Mouse (Mus musculus): ENCODE data around the gene Ppm1b. TPM values are rescaled to one million over a fixed set of nuclear protein-coding genes. Genes with fewer than 3 reads are reported as not detected.

Ppm1b gene
- polyA plus RNA-seq, 1 experiment from 2014 or later = 95.4 TPM

DNA sequence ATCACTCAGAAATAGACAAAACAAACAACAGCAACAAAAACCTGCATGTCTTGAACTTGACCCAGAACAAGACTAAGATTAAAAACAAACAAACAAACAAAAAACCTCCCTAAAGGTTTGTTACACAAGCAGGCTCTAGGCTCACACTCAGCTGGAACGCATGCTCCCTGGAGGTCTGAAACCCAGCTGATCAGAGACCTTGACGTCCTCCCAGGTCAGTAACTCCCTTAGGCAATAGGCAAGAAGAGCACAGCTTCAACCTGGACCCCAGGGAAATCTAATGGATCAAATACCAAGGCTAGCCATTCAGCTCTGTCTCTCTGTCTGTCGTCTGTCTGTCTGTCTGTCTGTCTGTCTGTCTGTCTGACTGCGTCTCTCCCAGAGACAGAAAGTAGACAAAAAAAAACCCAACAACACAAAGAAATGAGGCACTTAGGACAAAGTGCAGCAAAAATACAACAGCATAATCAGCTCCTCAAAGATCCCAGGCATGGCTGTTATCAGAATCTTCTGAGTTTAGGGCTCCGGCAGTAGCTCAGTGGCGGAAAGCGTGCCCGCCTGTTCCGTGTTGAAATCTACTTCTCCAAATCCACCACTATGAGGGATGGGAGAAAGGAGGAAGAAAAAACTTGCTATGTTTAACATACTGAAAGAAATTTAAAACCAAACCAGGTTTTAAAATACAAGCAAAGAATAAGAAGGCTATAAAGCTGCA lies 16.4 kb upstream of the Ppm1b start:
- no peak overlapping the region for H3K4me2 ChIP-seq (replicated peaks)
- WGBS = 75% methylated on average over 9 of the region's 9 CpGs
- H3K4me1 ChIP-seq = 0 out of 2 replicates have a peak, but pooled peaks cover 9% of the 10 kb centered on the region

DNA sequence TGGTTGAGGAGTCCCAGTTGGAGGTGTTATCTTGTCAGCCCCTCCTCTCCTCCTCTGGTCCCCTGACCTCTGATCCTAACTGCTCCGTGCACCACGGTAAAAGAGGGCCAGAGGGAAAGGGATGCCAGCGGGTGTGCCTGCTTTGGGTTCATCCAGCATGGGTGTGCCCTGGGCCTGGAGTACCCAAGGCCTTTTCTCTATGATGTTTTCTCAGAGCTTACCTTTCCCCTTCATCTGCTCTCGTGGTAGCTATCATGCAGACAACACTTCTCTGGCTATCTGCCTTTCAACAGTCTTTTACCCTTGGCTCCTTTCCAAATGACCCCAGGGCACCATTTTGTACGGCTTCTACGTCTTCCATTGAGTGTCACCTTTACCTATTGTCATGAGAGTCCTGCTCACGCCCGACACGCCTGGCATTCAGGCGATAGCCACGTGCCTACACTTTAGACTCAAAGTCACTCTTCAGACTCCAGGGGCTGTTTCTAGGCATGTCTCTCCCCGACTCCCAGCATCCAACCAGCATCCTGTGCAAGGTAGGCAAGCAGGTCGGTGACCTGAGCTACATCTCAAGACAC lies 15.2 kb upstream of the Ppm1b start:
- Histone ChIP-seq H3K4me2 (replicated peaks) (no peak overlapping the region), H3K27ac (no peak overlapping the region), H3K4me3 (no peak overlapping the region), H3K36me3 (no peaks in the 10 kb centered on the region), H3K9me3 (no peaks in the 10 kb centered on the region), H3K4me1 (no peaks in the 10 kb centered on the region), H3K27me3 (no peaks in the 10 kb centered on the region), H3K9ac (no peak overlapping the region)
- ATAC-seq (ENCODE audit: insufficient number of reproducible peaks, insufficient read depth, low FRiP score, low TSS enrichment) = no peak
- 89% methylated on average over 13 of the region's 13 CpGs for WGBS

More for the DNA sequence above, 16.4 kb upstream of the Ppm1b start:
- Histone ChIP-seq H3K9ac (no peak overlapping the region), H3K9me3 (no peaks in the 10 kb centered on the region), H3K27ac (no peak overlapping the region), H3K36me3 (no peaks in the 10 kb centered on the region), H3K4me3 (no peak overlapping the region), H3K27me3 (no peaks in the 10 kb centered on the region)
- ATAC-seq (ENCODE audit: insufficient number of reproducible peaks, insufficient read depth, low FRiP score, low TSS enrichment) = no peak

DNA sequence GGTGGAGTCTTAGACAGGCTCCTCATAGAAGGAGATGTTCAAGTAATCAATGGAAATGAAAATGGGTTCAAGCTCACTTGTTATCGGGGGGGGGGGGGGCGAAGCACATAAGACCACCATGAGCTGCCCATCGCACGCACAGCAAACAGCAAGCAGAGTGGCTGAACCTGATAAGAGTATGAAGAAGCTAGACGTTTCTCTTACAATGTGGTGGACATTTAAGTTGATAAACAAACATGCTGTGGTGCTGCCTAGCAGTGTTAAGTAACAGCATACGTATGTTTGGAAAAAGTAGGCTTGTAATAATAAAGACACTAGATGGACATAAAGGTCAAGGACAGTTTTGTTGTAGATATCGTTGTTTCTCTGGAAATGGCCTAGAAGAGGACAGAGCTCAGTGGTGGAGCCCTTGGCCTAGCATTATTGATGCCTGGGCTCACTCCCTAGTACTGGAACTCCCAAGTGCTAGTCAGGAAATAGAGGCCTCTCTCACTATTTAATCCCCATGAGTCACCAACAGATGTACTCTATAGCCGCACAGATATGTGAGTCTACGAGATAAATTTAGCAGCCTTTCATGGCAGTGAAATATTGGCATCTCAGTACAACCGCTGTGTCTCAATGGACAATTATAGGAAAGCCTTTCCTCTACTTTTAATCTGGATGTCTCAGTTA lies 14.0 kb upstream of the Ppm1b start:
- Histone ChIP-seq H3K27me3 (no peaks in the 10 kb centered on the region), H3K9ac (no peak overlapping the region), H3K9me3 (no peaks in the 10 kb centered on the region), H3K27ac (no peak overlapping the region), H3K4me2 (replicated peaks) (no peak overlapping the region), H3K36me3 (no peaks in the 10 kb centered on the region), H3K4me3 (no peak overlapping the region), H3K4me1 (no peaks in the 10 kb centered on the region)
- 84% methylated on average over 10 of the region's 10 CpGs for WGBS
- ATAC-seq (ENCODE audit: insufficient number of reproducible peaks, insufficient read depth, low FRiP score, low TSS enrichment) = no peak

DNA sequence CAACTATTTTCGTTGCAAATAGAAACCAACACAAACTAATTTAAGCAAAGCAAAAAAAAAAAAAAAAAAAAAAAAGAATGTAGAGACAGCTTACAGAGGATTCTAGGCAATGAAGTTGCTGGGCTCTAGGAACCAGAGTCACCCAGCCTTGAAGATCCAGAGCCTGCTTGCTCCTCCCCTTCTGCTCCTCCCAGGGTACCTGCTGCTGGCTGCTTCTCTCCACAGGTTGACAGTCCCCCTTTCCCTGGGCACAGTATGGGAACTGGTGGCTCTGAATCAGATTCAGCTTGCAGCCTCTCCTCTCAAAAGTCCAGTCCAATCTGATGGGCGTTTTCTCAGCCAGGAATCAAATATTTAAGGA lies 13.5 kb upstream of the Ppm1b start:
- no peak overlapping the region for H3K4me2 ChIP-seq (replicated peaks)
- H3K27me3 ChIP-seq = no peaks in the 10 kb centered on the region
- ATAC-seq (ENCODE audit: insufficient number of reproducible peaks, insufficient read depth, low FRiP score, low TSS enrichment) = no peak
- H3K27ac ChIP-seq = no peak overlapping the region
- H3K9me3 ChIP-seq = no peaks in the 10 kb centered on the region
- H3K4me1 ChIP-seq = no peaks in the 10 kb centered on the region
- WGBS = 54% methylated on average over 2 of the region's 2 CpGs
- H3K36me3 ChIP-seq = no peaks in the 10 kb centered on the region
- no peak overlapping the region for H3K9ac ChIP-seq
- H3K4me3 ChIP-seq = no peak overlapping the region

DNA sequence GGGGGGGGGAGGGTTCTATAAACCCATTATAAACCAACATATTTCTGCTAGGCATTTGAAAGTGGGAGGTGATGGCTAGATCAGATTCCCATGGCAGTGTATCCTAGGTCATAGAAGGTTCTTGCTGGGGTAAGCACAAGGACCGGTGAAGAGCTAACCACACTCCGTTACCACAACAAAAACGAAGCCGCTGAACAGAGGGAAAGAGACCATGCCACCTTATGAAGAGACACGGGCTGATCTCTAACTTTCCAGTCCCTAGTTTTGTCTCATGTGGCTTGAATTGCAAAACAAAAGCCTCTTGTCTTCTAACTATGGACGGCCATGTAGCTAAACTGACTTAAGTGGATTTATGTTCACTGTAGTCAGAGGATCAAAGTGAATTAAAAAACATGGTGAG lies 12.2 kb upstream of the Ppm1b start:
- no peak overlapping the region for H3K4me3 ChIP-seq
- H3K27ac ChIP-seq = no peak overlapping the region
- no peaks in the 10 kb centered on the region for H3K4me1 ChIP-seq
- ATAC-seq (ENCODE audit: insufficient number of reproducible peaks, insufficient read depth, low FRiP score, low TSS enrichment) = no peak
- WGBS = 81% methylated on average over 6 of the region's 6 CpGs
- H3K27me3 ChIP-seq = no peaks in the 10 kb centered on the region
- no peak overlapping the region for H3K4me2 ChIP-seq (replicated peaks)
- H3K36me3 ChIP-seq = no peaks in the 10 kb centered on the region
- no peak overlapping the region for H3K9ac ChIP-seq
- no peaks in the 10 kb centered on the region for H3K9me3 ChIP-seq

GRCm38 (mm10) chr17:84952521-84952920 lies 4.0 kb upstream of the Ppm1b start:
- 93% methylated on average over 5 of the region's 5 CpGs for WGBS
- H3K27me3 ChIP-seq = no peaks in the 10 kb centered on the region

GRCm38 (mm10) chr17:84953776-84954175 lies 2.8 kb upstream of the Ppm1b start:
- Histone ChIP-seq H3K4me1 (no peaks in the 10 kb centered on the region), H3K9ac (no peak overlapping the region), H3K36me3 (no peaks in the 10 kb centered on the region), H3K4me3 (no peak overlapping the region), H3K4me2 (replicated peaks) (no peak overlapping the region), H3K9me3 (no peaks in the 10 kb centered on the region), H3K27me3 (no peaks in the 10 kb centered on the region), H3K27ac (no peak overlapping the region)
- no peak for ATAC-seq (ENCODE audit: insufficient number of reproducible peaks, insufficient read depth, low FRiP score, low TSS enrichment)
- 85% methylated on average over 5 of the region's 5 CpGs for WGBS

More at GRCm38 (mm10) chr17:84952521-84952920, 4.0 kb upstream of the Ppm1b start:
- Histone ChIP-seq H3K4me1 (no peaks in the 10 kb centered on the region), H3K27ac (no peak overlapping the region), H3K36me3 (no peaks in the 10 kb centered on the region), H3K9me3 (no peaks in the 10 kb centered on the region), H3K4me3 (no peak overlapping the region), H3K9ac (no peak overlapping the region), H3K4me2 (replicated peaks) (no peak overlapping the region)
- no peak for ATAC-seq (ENCODE audit: insufficient number of reproducible peaks, insufficient read depth, low FRiP score, low TSS enrichment)

GRCm38 (mm10) chr17:84954881-84955280 lies 1.7 kb upstream of the Ppm1b start:
- no peak overlapping the region for H3K4me3 ChIP-seq
- WGBS = 93% methylated on average over 5 of the region's 5 CpGs
- no peaks in the 10 kb centered on the region for H3K36me3 ChIP-seq
- no peak for ATAC-seq (ENCODE audit: insufficient number of reproducible peaks, insufficient read depth, low FRiP score, low TSS enrichment)
- H3K9me3 ChIP-seq = no peaks in the 10 kb centered on the region
- H3K4me2 ChIP-seq (replicated peaks) = no peak overlapping the region
- no peak overlapping the region for H3K9ac ChIP-seq
- H3K4me1 ChIP-seq = peaks cover 9% of the 10 kb centered on the region; the same call in 1 of the 2 replicates
- no peak overlapping the region for H3K27ac ChIP-seq
- H3K27me3 ChIP-seq = no peaks in the 10 kb centered on the region

GRCm38 (mm10) chr17:84956931-84957486 lies 468 bp downstream of the Ppm1b start:
- peak overlapping the region; percentile 50 for H3K9ac ChIP-seq
- H3K4me2 ChIP-seq (replicated peaks) = peak overlapping the region; percentile 65
- H3K27me3 ChIP-seq = no peaks in the 10 kb centered on the region
- peak overlapping the region; percentile 47 for H3K4me3 ChIP-seq
- whole genome bisulfite sequencing = under 1% methylated on average over 24 of the region's 24 CpGs
- H3K9me3 ChIP-seq = no peaks in the 10 kb centered on the region
- peak; percentile 93 for ATAC-seq (ENCODE audit: insufficient number of reproducible peaks, insufficient read depth, low FRiP score, low TSS enrichment)
- H3K27ac ChIP-seq = peak overlapping the region; percentile 92
- H3K4me1 ChIP-seq = peaks cover 16% of the 10 kb centered on the region
- no peaks in the 10 kb centered on the region for H3K36me3 ChIP-seq

DNA sequence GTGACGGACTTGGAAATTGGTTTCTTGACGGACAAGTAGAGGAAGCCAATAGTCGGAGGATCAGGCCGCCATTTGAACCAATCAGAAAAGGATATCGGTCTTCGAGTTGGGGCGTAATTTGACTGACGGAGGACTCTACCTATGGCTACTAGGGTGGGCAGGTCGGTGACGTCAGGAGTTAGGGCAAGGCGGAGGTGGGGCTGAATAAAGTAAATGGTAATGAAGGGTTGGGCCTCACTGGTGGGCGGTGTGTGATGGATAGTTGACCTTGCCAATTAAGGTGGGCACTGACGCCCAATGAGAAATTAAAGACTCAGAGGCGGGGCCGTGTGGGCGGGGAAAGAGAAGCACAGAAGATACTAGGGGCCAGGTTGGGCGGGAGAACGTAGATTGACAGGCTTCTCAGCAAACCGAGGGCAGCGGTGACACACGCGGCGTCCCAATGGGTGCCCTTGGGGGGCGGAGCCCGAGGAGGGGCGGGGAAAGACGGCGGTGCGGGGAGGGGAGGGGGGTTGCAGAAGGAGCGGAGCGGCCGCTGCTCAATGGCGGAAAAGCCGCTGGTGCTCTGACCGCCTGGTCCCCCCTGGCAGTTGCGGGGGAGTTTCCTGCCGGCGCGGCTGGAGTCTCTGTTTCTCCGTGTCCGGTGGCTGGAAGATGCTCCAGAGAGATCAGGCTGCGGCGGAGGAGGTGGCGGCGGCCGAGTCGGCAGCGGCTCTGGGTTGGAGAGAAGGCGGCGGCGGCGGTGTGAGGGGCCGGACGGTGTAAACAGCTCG lies 1.1 kb downstream of the Ppm1b start:
- under 1% methylated on average over 54 of the region's 55 CpGs for WGBS
- peak overlapping the region; percentile 98 for H3K4me3 ChIP-seq
- H3K4me1 ChIP-seq = peaks cover 16% of the 10 kb centered on the region
- ATAC-seq (ENCODE audit: insufficient number of reproducible peaks, insufficient read depth, low FRiP score, low TSS enrichment) = peak; percentile 97
- peak overlapping the region; percentile 92 for H3K27ac ChIP-seq
- no peaks in the 10 kb centered on the region for H3K36me3 ChIP-seq
- no peaks in the 10 kb centered on the region for H3K27me3 ChIP-seq
- peak overlapping the region; percentile 98 for H3K9ac ChIP-seq
- peak overlapping the region; percentile 65; the same call in 1 of the 2 replicates for H3K4me2 ChIP-seq (replicated peaks)
- no peaks in the 10 kb centered on the region for H3K9me3 ChIP-seq

DNA sequence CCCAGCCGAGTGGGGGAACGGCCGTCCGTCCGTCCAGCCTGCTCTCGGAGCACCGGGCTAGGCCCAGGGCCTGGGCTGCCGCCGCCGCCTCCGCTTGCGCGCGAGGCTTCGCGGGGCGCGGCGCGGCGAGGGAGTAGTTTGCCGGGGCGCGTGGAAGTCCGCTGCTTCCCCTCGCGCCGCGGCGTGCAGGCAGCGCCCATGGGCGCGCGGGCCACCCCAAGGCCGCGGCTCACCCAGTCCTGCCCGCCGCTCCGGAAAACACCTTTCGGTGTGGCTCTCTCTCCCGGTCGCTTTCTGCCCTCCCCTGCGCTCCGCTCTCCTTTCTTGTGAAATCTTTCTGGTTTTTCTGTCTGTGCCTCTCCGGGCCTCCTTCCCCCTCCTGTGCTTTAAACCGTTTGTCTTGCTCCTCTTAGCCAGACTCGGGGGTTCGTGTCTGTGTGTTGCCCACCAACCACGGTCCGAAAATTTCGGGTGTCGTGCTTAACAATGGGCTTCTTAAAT lies 1.9 kb downstream of the Ppm1b start:
- no peaks in the 10 kb centered on the region for H3K36me3 ChIP-seq
- peaks cover 16% of the 10 kb centered on the region for H3K4me1 ChIP-seq
- ATAC-seq (ENCODE audit: insufficient number of reproducible peaks, insufficient read depth, low FRiP score, low TSS enrichment) = no peak
- H3K27ac ChIP-seq = peak overlapping the region; percentile 92
- peak overlapping the region; percentile 98 for H3K4me3 ChIP-seq
- peak overlapping the region; percentile 98 for H3K9ac ChIP-seq
- H3K4me2 ChIP-seq (replicated peaks) = peak overlapping the region; percentile 50
- 1% methylated on average over 45 of the region's 52 CpGs for WGBS
- H3K27me3 ChIP-seq = no peaks in the 10 kb centered on the region
- no peaks in the 10 kb centered on the region for H3K9me3 ChIP-seq

All from embryonic facial prominence, embryonic 12.5 days (tissue).